Mouse (Mus musculus): Measurements from ENCODE around the gene Eif1ad.
A peak's percentile ranks its signal among the peaks of the same experiment; 100 is the strongest.
"Not testable (repeated sequence)": the region's sequence is repeated elsewhere in the genome, so short reads cannot be mapped to it uniquely, and the experiment has no call there.

Gene Eif1ad

GRCm38 (mm10) chr19:5377446-5377845 lies 10.9 kb downstream of the Eif1ad start:
- no peak for DNase-seq (ENCODE audit: low read depth, low spot score)

GRCm38 (mm10) chr19:5383326-5383725 lies 16.8 kb downstream of the Eif1ad start:
- DNase-seq (ENCODE audit: low read depth, low spot score), result no peak

GRCm38 (mm10) chr19:5384715-5385114 lies 18.2 kb downstream of the Eif1ad start:
- no peak for DNase-seq (ENCODE audit: low read depth, low spot score)

GRCm38 (mm10) chr19:5388011-5388441 lies 21.5 kb downstream of the Eif1ad start:
- peak; percentile 27 for DNase-seq (ENCODE audit: low read depth, low spot score)

GRCm38 (mm10) chr19:5388588-5389242 lies 22.2 kb downstream of the Eif1ad start, which contains the start of gene Sart1:
Gene Sart1, minus strand, starts transcription at chr19:5388703.
- DNase-seq (ENCODE audit: low read depth, low spot score), result peak; percentile 97

GRCm38 (mm10) chr19:5389647-5390046 lies 23.1 kb downstream of the Eif1ad start:
- DNase-seq (ENCODE audit: low read depth, low spot score), result peak; percentile 70

- DNase-seq (ENCODE audit: low read depth, low spot score), result no peak
Measured at GRCm38 (mm10) chr19:5390416-5390815, 23.9 kb downstream of the Eif1ad start.

GRCm38 (mm10) chr19:5392892-5393291 lies 26.4 kb downstream of the Eif1ad start:
- DNase-seq (ENCODE audit: low read depth, low spot score), result no peak

- no peak for DNase-seq (ENCODE audit: low read depth, low spot score)
Measured at GRCm38 (mm10) chr19:5394168-5394567, 27.6 kb downstream of the Eif1ad start.

GRCm38 (mm10) chr19:5395371-5395770 lies 28.8 kb downstream of the Eif1ad start:
- DNase-seq (ENCODE audit: low read depth, low spot score), result no peak

GRCm38 (mm10) chr19:5401073-5401472 lies 34.5 kb downstream of the Eif1ad start:
- DNase-seq (ENCODE audit: low read depth, low spot score), result not testable (repeated sequence)

- DNase-seq (ENCODE audit: low read depth, low spot score), result no peak
Measured at GRCm38 (mm10) chr19:5402293-5402692, 35.8 kb downstream of the Eif1ad start, which contains the start of gene Tsga10ip. Gene Tsga10ip, minus strand, starts transcription at chr19:5402526.

- no peak for DNase-seq (ENCODE audit: low read depth, low spot score)
Measured at GRCm38 (mm10) chr19:5405924-5406323, 39.4 kb downstream of the Eif1ad start.

- not testable (repeated sequence) for DNase-seq (ENCODE audit: low read depth, low spot score)
Measured at GRCm38 (mm10) chr19:5406531-5407126, 40.1 kb downstream of the Eif1ad start.

- DNase-seq (ENCODE audit: low read depth, low spot score), result peak; percentile 53
Measured at GRCm38 (mm10) chr19:5407133-5407532, 40.6 kb downstream of the Eif1ad start.

- no peak for DNase-seq (ENCODE audit: low read depth, low spot score)
Measured at GRCm38 (mm10) chr19:5408057-5409001, 41.8 kb downstream of the Eif1ad start.

GRCm38 (mm10) chr19:5409068-5409467 lies 42.5 kb downstream of the Eif1ad start:
- no peak for DNase-seq (ENCODE audit: low read depth, low spot score)

GRCm38 (mm10) chr19:5410641-5411040 lies 44.1 kb downstream of the Eif1ad start:
- DNase-seq (ENCODE audit: low read depth, low spot score), result no peak

- DNase-seq (ENCODE audit: low read depth, low spot score), result no peak
Measured at GRCm38 (mm10) chr19:5411961-5412360, 45.4 kb downstream of the Eif1ad start.

GRCm38 (mm10) chr19:5413840-5414239 lies 47.3 kb downstream of the Eif1ad start:
- DNase-seq (ENCODE audit: low read depth, low spot score), result no peak

GRCm38 (mm10) chr19:5414534-5414957 lies 48.0 kb downstream of the Eif1ad start:
- DNase-seq (ENCODE audit: low read depth, low spot score), result no peak
